Mouse (Mus musculus) fat pad, adult 2 months (tissue): ENCODE data around the gene Ern1.

Source experiments
- DNase-seq: peaks from one replicate; pipeline ENCODE4 v3.0.0-alpha.2; 2011; ENCODE audit warnings: low read depth, low spot score; ENCODE audit errors: extremely low read depth

Ern1 gene

GRCm38 (mm10) chr11:106351941-106352340 lies 135.7 kb downstream of the Ern1 start:
- no peak for DNase-seq

- DNase-seq = no peak
These were observed 136.4 kb downstream of the Ern1 start for GRCm38 (mm10) chr11:106351253-106351652.

- no peak for DNase-seq
These were observed 136.8 kb downstream of the Ern1 start for GRCm38 (mm10) chr11:106350853-106351252.

- no peak for DNase-seq
These were observed 137.9 kb downstream of the Ern1 start for GRCm38 (mm10) chr11:106349772-106350171.

- no peak for DNase-seq
These were observed 142.7 kb downstream of the Ern1 start for GRCm38 (mm10) chr11:106344910-106345309.
